Mouse (Mus musculus) megakaryocyte, embryonic 14.5 days (primary cell): ENCODE results near the gene Gen1.

ENCODE experiments used
- FLI1 ChIP-seq: IDR thresholded peaks from 2 replicates; pipeline ENCODE4 v1.6.1; 2012; ENCODE audit warnings: low read length, inconsistent platforms, mixed read lengths
- GATA1 ChIP-seq: IDR thresholded peaks from 3 replicates; pipeline ENCODE4 v1.6.1; 2012; ENCODE audit warnings: mixed read lengths, low read length, inconsistent platforms, borderline replicate concordance

DNA sequence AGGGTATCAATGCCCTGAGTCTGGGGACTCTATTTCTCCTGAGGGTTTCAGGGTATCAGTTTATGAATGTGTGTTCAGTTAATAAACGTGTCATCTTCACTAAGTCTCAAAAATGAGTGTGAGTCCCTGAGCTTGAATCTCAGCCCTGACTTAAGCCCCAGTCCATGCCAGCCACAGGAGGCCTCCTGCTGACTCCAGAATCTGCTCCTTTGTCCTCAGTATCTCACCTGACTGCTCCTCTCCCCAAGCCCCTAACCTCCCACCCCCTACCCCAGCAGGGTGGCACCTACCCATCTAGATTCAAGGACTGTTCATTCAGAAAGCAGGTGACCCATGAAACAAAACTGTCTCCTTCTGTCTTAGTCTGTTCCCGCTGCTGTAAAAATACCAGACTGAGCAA lies 67.0 kb downstream of the Gen1 start:
- TF ChIP-seq GATA1 (no peak), FLI1 (no peak)
